Mouse (Mus musculus) c-Kit-positive CD71-negative TER-119-negative erythroid progenitor cells, embryonic 14.5 days (primary cell): ENCODE measurements around the gene Cd59b.

ENCODE experiments used
- DNase-seq: peaks from one replicate; pipeline ENCODE4 v3.0.0-alpha.2; 2013; ENCODE audit warnings: low read depth

The Cd59b gene

DNA sequence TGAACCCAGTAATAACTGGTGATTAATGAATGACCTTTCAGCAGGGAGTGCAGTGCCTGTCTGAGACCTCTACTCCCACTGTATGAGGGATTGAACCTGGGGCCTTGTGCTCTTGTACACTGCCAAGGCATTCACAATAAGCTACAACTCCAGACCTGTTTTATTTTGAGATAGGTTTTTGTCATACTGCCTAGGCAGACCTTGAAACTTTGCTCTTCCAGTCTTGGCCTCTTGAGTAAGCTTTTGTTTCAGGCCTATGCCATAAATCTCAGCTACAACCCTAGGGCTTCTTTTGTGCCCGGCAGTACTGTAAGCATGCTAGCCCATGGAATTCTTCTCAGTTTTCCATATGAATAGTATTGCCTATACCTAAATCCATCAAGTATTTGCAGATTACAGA is 49.4 kb downstream of the Cd59b start:
- no peak for DNase-seq

DNA sequence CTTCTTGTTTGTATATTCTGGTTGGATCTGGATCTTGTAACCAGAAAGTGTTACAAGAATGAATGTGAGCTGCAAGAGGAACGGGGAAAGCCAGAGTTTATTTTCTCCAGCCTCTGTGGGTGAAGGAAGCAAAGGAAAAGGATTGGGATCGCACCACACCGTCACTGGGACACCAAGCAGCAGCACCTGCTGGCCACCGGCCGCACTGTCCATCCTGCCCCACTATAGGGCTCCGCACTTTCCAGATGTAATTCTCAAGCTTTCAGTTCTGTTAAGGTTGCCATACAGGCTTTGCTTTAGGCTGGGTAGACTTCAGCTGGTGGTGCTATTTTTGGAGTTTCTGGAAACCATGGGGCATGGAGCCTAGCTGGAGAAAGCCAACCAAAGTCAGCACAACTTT is 50.7 kb downstream of the Cd59b start:
- DNase-seq = no peak

DNA sequence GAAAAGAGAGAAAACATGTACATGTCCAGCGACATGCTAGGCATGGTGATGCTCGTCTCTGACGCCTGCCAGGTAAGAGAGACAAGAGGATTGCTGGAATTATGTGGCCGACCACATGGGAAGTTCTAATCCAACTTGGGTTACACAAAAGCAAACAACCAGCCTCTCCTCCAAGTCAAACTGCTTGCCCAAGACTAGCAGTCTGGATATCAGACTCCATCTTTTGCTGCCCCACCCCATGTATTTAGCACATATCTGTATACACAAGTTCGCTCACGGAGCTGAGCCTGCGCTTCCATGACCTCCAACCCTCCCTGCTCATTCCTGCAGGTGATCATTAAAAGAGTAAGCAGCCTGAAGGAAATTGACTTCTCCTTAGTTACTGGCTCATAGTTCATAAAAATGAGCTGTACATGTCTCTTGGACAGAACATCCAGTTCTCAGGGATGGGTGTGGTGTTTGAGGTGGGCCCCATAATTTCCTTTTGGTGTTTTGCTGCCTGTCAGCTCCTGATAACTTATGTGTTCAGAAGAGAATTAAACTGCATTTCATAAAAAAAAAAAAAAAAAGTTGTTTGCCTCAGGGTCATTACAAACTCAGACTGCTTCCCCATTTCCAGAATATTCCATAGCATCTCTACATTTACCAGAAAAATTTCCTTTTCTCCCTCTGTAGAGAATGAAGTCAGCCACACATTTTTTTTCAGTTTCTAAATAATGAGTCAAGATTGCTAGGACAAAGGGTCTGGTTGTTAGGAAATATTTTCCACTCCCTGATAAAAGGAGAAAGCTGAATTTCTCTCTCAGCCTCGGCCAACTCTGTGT is 52.2 kb downstream of the Cd59b start:
- DNase-seq = no peak

DNA sequence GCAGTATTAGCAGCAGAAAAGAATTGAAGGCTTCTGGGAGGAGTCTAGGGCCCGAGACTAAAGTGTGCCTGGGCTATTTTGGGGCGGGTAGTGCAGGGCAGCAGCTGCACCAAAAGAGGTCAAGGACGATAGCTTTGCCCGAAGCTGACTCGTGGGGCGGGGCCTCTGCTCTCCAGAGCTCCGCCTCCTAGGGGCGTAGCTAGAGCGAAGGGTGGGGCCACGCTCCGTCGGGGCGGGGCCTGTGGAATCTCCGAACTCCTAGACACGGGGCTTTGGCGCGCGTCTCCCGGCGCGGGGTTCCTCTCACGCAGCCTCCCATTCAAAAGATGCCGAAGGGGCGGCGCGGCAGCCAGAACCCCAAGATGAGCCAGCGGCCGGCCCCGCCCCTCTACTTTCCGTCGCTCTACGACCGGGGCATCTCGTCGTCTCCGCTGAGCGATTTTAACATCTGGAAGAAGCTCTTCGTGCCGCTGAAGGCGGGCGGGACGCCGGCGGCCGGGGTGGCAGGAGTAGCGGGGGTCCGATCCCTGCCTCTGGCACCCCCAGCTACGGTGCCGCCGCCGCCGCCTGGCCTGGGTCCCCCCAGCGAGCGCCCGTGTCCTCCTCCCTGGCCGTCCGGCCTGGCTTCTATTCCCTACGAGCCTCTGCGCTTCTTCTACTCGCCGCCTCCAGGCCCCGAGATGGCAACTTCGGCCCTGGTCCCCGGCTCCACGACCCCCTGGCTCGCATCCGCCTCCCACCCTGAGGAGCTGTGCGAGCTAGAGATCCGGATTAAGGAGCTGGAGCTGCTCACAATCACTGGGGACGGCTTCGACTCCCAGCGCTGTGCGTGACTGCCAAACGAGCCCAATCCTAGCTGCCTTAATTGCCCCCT is 53.1 kb downstream of the Cd59b start, which contains the start of gene A930018P22Rik:
Gene A930018P22Rik, plus strand, starts transcription at position 265 of the 874 bp plus-strand sequence.
- DNase-seq = peak; percentile 91

DNA sequence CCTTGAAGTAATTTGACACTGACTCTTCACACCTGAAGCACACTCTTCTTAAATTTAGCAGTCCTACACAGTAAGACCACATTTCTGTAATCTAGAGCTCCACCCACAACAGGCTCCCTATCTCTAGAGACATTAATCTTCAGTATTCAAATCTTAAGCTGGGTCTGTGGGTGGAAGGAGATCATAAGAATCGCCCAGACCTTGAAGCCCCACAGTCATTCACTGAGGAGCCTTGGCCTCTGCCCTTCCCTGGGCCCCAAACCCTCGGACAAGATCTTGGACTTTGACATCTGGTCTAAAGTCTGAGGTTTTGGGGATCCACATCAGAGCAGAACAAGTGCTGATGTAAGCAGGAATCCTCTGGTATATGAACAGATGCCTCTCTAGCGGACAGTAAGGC is 53.9 kb downstream of the Cd59b start:
- no peak for DNase-seq

DNA sequence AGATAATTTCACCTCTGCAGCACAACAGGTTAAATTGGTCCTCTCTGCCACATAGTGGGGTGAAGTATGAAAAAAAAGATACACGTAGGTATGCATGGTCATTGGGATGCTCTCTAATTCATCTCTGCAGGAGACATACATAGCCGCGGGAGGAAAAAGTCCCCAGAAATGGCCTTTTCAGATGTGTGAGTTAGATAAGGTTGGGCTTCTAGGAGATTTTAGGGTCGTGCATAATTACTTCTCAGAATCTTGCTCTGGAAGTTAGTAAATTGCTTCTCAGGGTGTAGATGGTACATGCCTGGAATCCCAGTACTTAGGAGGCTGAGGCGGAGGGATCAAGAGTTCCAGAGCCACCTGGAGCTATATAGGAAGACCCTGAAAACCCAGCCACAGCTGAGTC is 54.4 kb downstream of the Cd59b start:
- DNase-seq = no peak

DNA sequence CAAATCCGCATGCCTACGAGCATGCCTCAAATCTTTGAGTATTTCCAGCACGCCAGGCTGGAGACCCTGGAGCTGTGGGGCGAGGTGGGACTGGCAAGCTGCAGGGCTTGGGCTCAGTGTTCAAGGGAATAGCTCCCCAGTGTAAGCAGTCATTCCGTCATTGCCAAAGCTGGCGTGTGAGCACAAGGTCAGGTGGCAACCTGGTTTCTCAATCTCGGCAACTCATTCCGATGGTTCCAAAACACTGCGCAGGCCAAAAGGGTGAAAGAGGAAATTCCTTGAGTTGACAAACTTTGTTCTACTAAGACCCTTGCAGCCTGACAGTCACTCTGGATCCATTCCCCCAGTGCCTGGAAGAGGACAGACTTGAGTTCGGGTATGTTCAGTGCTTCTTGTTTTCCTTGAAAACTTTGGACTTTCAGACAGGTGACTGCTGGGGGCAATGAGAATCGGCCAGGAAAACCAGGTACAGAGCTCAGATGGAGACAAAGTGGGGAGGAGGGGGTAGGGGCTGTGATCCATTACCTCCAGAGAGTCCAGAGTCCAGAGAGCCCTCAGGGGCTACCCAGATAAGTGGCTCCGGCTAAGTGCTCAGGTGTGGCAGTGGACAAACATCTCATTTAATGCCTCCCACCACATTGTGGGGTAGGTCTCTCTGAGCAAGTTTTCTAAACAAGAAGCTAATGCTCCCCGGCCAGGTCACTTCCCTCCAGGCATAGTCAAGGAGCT is 59.3 kb downstream of the Cd59b start:
- no peak for DNase-seq

DNA sequence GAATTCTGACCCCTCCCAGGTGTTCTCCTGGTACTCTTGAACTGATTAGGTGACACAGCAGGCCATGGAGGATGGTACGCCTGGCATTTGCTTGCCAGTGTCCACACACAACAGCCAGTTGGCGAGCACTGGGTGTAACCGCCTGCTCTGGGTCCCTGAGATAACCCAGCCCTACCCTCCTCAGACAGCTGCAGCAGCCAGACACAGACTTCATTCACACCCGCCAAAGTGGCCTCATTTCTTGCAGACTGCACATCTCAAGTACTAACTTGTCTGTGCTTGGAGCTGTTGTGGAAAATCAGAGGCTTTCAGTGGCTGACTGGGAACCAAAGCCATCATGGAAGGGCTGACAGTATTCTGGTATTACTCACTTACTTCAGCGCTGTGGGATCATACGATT is 60.5 kb downstream of the Cd59b start:
- no peak for DNase-seq

DNA sequence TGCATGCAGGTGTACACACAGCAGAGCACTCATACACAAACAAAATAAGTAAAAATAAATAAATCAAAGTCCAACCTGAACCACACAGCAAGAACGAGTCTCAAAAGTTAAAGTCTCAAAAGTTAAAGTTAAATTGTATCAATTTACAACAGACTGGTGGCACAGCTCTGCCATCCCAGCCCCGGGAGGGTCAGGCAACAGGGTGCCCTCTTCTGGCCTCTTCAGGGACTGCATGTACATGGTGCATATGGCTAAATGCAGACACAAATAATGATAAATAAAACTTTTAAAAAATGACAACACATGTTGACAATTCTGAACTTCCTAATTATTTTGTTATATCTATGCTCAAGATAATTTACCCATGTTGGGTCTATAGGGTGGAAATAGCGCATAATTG is 61.3 kb downstream of the Cd59b start:
- DNase-seq = no peak

DNA sequence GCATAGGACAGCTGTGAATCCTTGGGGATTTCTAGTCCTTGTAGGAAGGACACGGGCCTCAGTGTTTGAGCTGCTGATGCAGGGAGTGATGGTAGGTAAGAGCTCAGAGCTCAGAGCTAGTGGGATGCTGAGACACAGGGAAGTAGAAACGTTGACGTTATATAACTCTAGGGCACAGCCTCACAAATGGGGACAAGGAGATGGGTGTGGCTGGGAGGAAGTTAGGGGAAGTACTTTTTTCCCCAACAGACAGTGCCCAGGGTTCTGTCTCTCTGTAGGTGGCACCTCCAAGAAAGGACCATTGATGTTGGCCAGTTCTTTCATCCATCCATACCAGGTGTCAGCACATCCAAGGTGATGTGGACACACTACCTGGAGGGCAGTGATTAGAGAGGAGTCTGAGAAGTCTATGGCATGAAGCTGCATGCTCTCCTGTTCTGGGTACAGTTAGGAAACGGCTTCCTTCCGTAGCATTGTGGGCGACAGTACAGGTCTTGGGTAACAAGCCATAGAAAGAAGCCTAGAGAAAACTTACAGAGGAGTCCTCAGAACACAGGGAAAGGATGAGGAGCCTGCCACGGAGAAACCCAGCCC is 62.7 kb downstream of the Cd59b start:
- no peak for DNase-seq

DNA sequence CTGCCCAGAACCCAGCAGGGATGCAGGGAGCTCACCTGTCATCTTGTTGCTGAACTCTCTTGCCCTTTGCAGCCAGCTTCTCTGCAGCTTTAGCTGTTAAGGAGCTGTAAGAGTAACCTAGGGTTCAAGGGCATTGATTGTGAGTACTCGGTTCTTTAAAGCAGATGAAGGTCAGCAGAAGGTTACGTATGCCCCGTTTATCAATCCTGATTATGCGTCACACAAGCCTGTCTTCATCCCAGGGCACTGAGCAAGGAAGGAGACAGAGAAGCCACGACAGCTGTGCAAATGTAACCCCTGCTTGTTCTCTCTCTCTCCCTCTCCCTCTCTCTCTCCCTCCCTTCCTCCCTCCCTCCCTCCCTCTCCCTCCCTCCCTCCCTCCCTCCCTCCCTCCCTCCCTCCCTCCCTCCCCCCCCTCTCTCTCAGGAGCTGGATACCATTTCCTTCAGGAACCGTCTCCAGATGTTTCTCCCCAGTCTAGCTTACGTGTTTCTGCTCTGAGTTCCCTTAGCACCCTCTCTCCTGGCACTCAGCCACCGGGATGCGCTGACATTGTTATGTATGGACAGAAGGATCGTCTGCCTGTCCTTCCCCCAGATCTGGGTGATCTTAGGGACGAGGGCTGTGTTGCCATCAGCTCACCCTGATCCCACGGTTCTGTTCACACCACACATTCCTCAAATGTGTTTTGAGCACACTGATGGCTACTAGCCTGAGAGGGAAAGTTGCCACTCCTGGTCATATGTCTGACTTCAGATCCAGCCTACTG is 63.6 kb downstream of the Cd59b start:
- no peak for DNase-seq

DNA sequence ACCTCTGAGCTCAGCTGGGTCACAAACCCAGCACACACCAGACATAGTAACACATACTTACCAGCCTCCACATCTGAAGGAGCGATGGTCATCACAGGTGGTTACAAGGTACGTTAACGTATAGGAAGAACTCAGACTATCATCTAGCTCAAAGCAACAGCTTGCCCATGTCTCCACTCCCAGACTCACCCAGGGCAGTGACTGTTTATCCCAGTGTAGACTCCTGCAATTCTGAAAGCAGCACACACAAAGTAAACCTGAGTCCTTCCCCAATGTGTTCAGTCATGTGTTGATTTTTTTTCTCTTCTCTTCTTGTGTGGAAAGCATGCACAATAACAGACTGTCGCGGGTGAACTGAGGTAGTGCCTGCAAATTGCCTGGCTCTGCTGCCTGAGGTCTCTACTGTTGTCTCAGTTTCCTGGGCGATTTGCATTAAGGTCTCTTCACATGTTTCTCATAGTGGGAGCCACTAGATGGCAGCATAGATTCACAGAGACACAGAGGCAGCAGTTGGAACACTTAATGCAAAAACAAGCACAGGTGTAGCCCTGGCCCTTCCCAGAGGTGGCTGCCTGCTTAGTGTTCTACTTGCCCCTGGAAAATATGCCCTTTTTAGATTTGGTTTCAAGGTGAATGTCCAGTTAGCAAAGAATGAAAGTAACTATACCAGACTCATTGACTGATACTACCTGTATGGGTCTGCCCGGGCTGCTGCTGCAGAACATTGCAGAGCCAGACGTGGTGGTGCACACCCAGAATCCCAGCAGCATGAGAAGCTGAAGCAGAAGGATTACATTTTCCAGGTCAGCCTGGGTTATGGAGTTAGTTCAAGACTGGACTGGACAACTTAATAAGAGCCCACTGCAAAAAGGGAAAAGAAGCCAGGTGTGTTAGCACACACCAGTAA is 64.8 kb downstream of the Cd59b start:
- peak; percentile 80 for DNase-seq

DNA sequence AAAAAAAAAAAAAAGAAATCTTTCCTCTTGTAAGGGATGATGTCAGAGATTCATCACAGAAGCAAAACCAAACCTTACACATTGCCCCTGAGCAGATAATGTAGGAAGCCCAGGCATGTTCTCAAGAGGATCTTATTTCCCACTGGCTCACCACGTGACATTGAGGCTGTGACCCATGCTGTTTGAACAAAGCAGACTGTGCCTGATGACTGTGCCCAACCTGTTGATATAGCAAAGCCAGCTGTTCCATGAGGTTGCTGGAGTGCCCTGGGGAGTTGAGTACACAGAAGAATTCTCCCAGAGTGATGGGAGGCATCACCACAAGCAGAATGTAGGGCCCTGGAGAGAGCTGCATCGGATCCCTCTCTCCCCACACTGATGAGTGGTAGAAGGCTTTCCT is 66.3 kb downstream of the Cd59b start:
- DNase-seq = no peak
